Comparison of ENCODE assay signal across 19 mouse cellular contexts in the genomic region with DNA sequence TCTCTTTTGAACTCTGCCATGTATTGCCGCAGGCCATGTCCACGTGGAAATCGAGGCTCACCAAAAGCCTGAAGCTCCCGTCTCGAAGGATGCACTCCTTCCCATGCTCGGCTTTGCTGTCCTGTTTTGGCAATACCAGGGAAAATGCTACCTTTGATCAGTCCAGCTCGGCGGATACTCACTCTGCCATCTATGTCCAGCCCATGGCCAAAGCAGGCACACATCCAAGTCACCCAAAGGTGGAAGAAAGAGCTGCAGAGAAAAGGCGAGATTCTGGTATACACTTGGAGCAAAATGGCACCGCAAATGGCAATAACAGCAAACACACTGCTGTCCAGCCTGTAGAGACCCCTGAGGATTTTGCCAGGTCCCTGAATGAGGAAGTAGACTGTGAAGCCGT.
"Had no signal": no experiment of that assay in that cellular context is flagged by ENCODE, and none has a peak within 500 bp of the region (broad histone marks: within the 10 kb centered on the region; RNA-seq: fewer than 3 reads in every experiment).

No protein-coding gene starts in this region.

- H3K27ac ChIP-seq: intestine, embryonic 15.5 days; layer of hippocampus, adult 2 months; limb, embryonic 10.5 days; limb, embryonic 13.5 days; liver, embryonic 13.5 days; macrophage; midbrain, embryonic 12.5 days; midbrain, embryonic 15.5 days; neural tube, embryonic 12.5 days; neural tube, embryonic 15.5 days; stomach, embryonic 15.5 days had no signal

- DNase-seq: layer of hippocampus, adult 9-11 months; liver; liver, embryonic 13.5 days; lung, embryonic 14.5 days; right cerebral cortex, adult 18-20 months; right cerebral cortex, postnatal 14 days; right cerebral cortex, postnatal 4 days; thymus, postnatal 25 days had no signal

- H3K4me1 ChIP-seq: intestine, embryonic 15.5 days; limb, embryonic 10.5 days; limb, embryonic 13.5 days; liver, embryonic 13.5 days; midbrain, embryonic 12.5 days; midbrain, embryonic 15.5 days; neural tube, embryonic 12.5 days; neural tube, embryonic 15.5 days; stomach, embryonic 15.5 days had no signal

- H3K4me2 ChIP-seq: intestine, embryonic 15.5 days; limb, embryonic 13.5 days; liver, embryonic 13.5 days; lung, embryonic 14.5 days; midbrain, embryonic 12.5 days; midbrain, embryonic 15.5 days; neural tube, embryonic 12.5 days; neural tube, embryonic 15.5 days; stomach, embryonic 15.5 days had no signal

- H3K9ac ChIP-seq: intestine, embryonic 15.5 days; limb, embryonic 13.5 days; liver, embryonic 13.5 days; lung, embryonic 14.5 days; midbrain, embryonic 12.5 days; midbrain, embryonic 15.5 days; neural tube, embryonic 12.5 days; neural tube, embryonic 15.5 days; stomach, embryonic 15.5 days had no signal

- H3K27me3 ChIP-seq: intestine, embryonic 15.5 days; limb, embryonic 13.5 days; liver, embryonic 13.5 days; midbrain, embryonic 12.5 days; midbrain, embryonic 15.5 days; neural tube, embryonic 12.5 days; neural tube, embryonic 15.5 days; stomach, embryonic 15.5 days had no signal

- ATAC-seq: intestine, embryonic 15.5 days; lung, postnatal 0 days; midbrain, embryonic 15.5 days had no signal

- H3K4me3 ChIP-seq: intestine, embryonic 15.5 days; layer of hippocampus, adult 2 months; limb, embryonic 10.5 days; limb, embryonic 13.5 days; liver, embryonic 13.5 days; midbrain, embryonic 12.5 days; midbrain, embryonic 15.5 days; neural tube, embryonic 12.5 days; neural tube, embryonic 15.5 days; stomach, embryonic 15.5 days had no signal

- H3K9me3 ChIP-seq: intestine, embryonic 15.5 days; limb, embryonic 10.5 days; limb, embryonic 13.5 days; liver, embryonic 13.5 days; midbrain, embryonic 12.5 days; midbrain, embryonic 15.5 days; neural tube, embryonic 12.5 days; neural tube, embryonic 15.5 days; stomach, embryonic 15.5 days had no signal

- H3K36me3 ChIP-seq: intestine, embryonic 15.5 days; limb, embryonic 10.5 days; limb, embryonic 13.5 days; liver, embryonic 13.5 days; midbrain, embryonic 12.5 days; midbrain, embryonic 15.5 days; neural tube, embryonic 12.5 days; neural tube, embryonic 15.5 days; stomach, embryonic 15.5 days had no signal
